Comparison of ENCODE assay signal across 8 mouse cellular contexts in genomic region chr1:42850663-42851397, GRCm38 (mm10). TPM values are rescaled to one million over a fixed set of nuclear protein-coding genes. Genes with fewer than 3 reads are reported as not detected.
DNase-seq lines count a peak whose midpoint lies in the region; ATAC-seq and TF ChIP-seq lines count a peak whose summit lies in the region.

Gene Mrps9 (plus strand): TSS chr1:42851233.

- TF ChIP-seq EP300 in liver, embryonic 14.5 days (IDR thresholded peaks at IDR 0.05; ENCODE audit: low read depth), result no peak
- no peak for TF ChIP-seq EP300 in stomach, postnatal 0 days (optimal IDR thresholded peaks at IDR 0.05)

- peak; percentile 100 for ATAC-seq in heart, embryonic 15.5 days (replicated peaks; ENCODE audit: insufficient number of reproducible peaks, insufficient read depth, low FRiP score, low read depth)
- peak; percentile 96 for ATAC-seq in liver, embryonic 14.5 days (ENCODE audit: insufficient read depth)
- ATAC-seq in neural tube, embryonic 11.5 days (ENCODE audit: insufficient read depth, low FRiP score, low TSS enrichment), result peak; percentile 98
- ATAC-seq in stomach, postnatal 0 days (ENCODE audit: low FRiP score, low TSS enrichment), result peak; percentile 100

- WGBS in forebrain, embryonic 10.5 days, result 1% methylated on average over 23 of the region's 23 CpGs
- WGBS in heart, embryonic 15.5 days, result 1% methylated on average over 23 of the region's 23 CpGs
- WGBS in liver, embryonic 14.5 days (ENCODE audit: insufficient replicate concordance), result under 1% methylated on average over 23 of the region's 23 CpGs
- WGBS in neural tube, embryonic 11.5 days, result 1% methylated on average over 23 of the region's 23 CpGs
- WGBS in stomach, postnatal 0 days, result under 1% methylated on average over 23 of the region's 23 CpGs

- H3K4me3 ChIP-seq in forebrain, embryonic 10.5 days, result peak within 1 kb of the TSS; percentile 93
- H3K4me3 ChIP-seq in heart, embryonic 15.5 days, result peak within 1 kb of the TSS; percentile 78
- peak within 1 kb of the TSS; percentile 74 to 82 for H3K4me3 ChIP-seq in liver, embryonic 14.5 days (ENCODE audit: insufficient read depth in 1 of 2, low read depth in 2 of 2, low read length in 2 of 2)
- H3K4me3 ChIP-seq in neural tube, embryonic 11.5 days (ENCODE audit: low read depth, low read length), result peak within 1 kb of the TSS; percentile 84
- peak within 1 kb of the TSS; percentile 98 for H3K4me3 ChIP-seq in stomach, postnatal 0 days (ENCODE audit: low read depth, low read length)

- H3K9ac ChIP-seq in heart, embryonic 15.5 days, result peak within 1 kb of the TSS; percentile 75
- peak within 1 kb of the TSS; percentile 74 for H3K9ac ChIP-seq in liver, embryonic 14.5 days (replicated peaks)
- peak within 1 kb of the TSS; percentile 73 for H3K9ac ChIP-seq in neural tube, embryonic 11.5 days (ENCODE audit: low read length)
- peak within 1 kb of the TSS; percentile 92 for H3K9ac ChIP-seq in stomach, postnatal 0 days (ENCODE audit: low read length)

- peak within 1 kb of the TSS; percentile 91 for H3K27ac ChIP-seq in forebrain, embryonic 10.5 days
- H3K27ac ChIP-seq in heart, embryonic 15.5 days, result peak within 1 kb of the TSS; percentile 65
- H3K27ac ChIP-seq in liver, embryonic 14.5 days, result no peak within 1 kb of the TSS
- no peak within 1 kb of the TSS for H3K27ac ChIP-seq in neural tube, embryonic 11.5 days (ENCODE audit: low read depth, low read length)
- peak within 1 kb of the TSS; percentile 84 for H3K27ac ChIP-seq in stomach, postnatal 0 days (replicated peaks)

- H3K9me3 ChIP-seq in forebrain, embryonic 10.5 days, result no peaks in the 10 kb centered on the region
- H3K9me3 ChIP-seq in heart, embryonic 15.5 days (replicated peaks), result no peaks in the 10 kb centered on the region
- H3K9me3 ChIP-seq in liver, embryonic 14.5 days (ENCODE audit: control insufficient read depth, low read length), result no peaks in the 10 kb centered on the region
- no peaks in the 10 kb centered on the region for H3K9me3 ChIP-seq in neural tube, embryonic 11.5 days (ENCODE audit: control insufficient read depth, low read length)
- H3K9me3 ChIP-seq in stomach, postnatal 0 days (ENCODE audit: control insufficient read depth, low read length), result no peaks in the 10 kb centered on the region

- no peak for TF ChIP-seq CTCF in liver, embryonic 14.5 days (IDR thresholded peaks at IDR 0.05; ENCODE audit: low read depth)
- peak; percentile 33; the same call in 1 of the 2 replicates for TF ChIP-seq CTCF in stomach, postnatal 0 days (IDR thresholded peaks at IDR 0.05; ENCODE audit: low read depth)

- peaks cover 17% of the 10 kb centered on the region for H3K4me1 ChIP-seq in forebrain, embryonic 10.5 days
- H3K4me1 ChIP-seq in heart, embryonic 15.5 days (replicated peaks), result peaks cover 10% of the 10 kb centered on the region
- peaks cover 8 to 11% of the 10 kb centered on the region in 2 experiments; a peak in 3 of 4 replicates for H3K4me1 ChIP-seq in liver, embryonic 14.5 days (replicated peaks; ENCODE audit: control insufficient read depth in 2 of 2, insufficient read depth in 2 of 2, low read length in 1 of 2)
- peaks cover 3% of the 10 kb centered on the region; the same call in 1 of the 2 replicates for H3K4me1 ChIP-seq in neural tube, embryonic 11.5 days (ENCODE audit: control insufficient read depth, insufficient read depth, low read length)
- no peaks in the 10 kb centered on the region; the same call in 1 of the 2 replicates for H3K4me1 ChIP-seq in stomach, postnatal 0 days (replicated peaks; ENCODE audit: control insufficient read depth, insufficient read depth)

- no peaks in the 10 kb centered on the region for H3K36me3 ChIP-seq in forebrain, embryonic 10.5 days (replicated peaks)
- no peaks in the 10 kb centered on the region for H3K36me3 ChIP-seq in heart, embryonic 15.5 days
- no peaks in the 10 kb centered on the region for H3K36me3 ChIP-seq in liver, embryonic 14.5 days (replicated peaks; ENCODE audit: control insufficient read depth, insufficient read depth, low read depth)
- H3K36me3 ChIP-seq in neural tube, embryonic 11.5 days (ENCODE audit: control insufficient read depth, insufficient read depth, low read length), result no peaks in the 10 kb centered on the region
- no peaks in the 10 kb centered on the region for H3K36me3 ChIP-seq in stomach, postnatal 0 days (ENCODE audit: control insufficient read depth, insufficient read depth, low read length)

- DNase-seq in CD8-positive naive resting alpha-beta T cell, adult 2 months (ENCODE audit: low read depth in 2 of 2, low spot score in 2 of 2), result peak; percentile 97
- peak; percentile 90 for DNase-seq in c-Kit-positive CD71-negative TER-119-negative erythroid progenitor cells, embryonic 14.5 days (ENCODE audit: low read depth)
- peak; percentile 96 for DNase-seq in forebrain, embryonic 10.5 days (ENCODE audit: extremely low spot score, low spot score)
- peak; percentile 97 to 98 for DNase-seq in kidney, postnatal 25 days
- DNase-seq in liver, embryonic 14.5 days (ENCODE audit: low read depth in 3 of 3, low spot score in 3 of 3), result peak; percentile 90 to 92 (median 92)
- peak; percentile 98 for DNase-seq in neural tube, embryonic 11.5 days (ENCODE audit: low spot score)
- peak; percentile 98 for DNase-seq in stomach, postnatal 0 days (ENCODE audit: low spot score)

- H3K27me3 ChIP-seq in forebrain, embryonic 10.5 days (ENCODE audit: poor library complexity, severe bottlenecking), result 0 out of 2 replicates have a peak, but pooled peaks cover 5% of the 10 kb centered on the region
- no peaks in the 10 kb centered on the region for H3K27me3 ChIP-seq in heart, embryonic 15.5 days
- H3K27me3 ChIP-seq in liver, embryonic 14.5 days (ENCODE audit: control insufficient read depth, insufficient read depth, low read length), result no peaks in the 10 kb centered on the region
- no peaks in the 10 kb centered on the region for H3K27me3 ChIP-seq in neural tube, embryonic 11.5 days (ENCODE audit: control insufficient read depth, insufficient read depth, low read length)
- no peaks in the 10 kb centered on the region for H3K27me3 ChIP-seq in stomach, postnatal 0 days (ENCODE audit: control insufficient read depth, insufficient read depth, low read length)

- H3K4me2 ChIP-seq in heart, embryonic 15.5 days, result peak within 1 kb of the TSS; percentile 67
- H3K4me2 ChIP-seq in liver, embryonic 14.5 days (ENCODE audit: low read depth), result peak within 1 kb of the TSS; percentile 85
- peak within 1 kb of the TSS; percentile 49 for H3K4me2 ChIP-seq in neural tube, embryonic 11.5 days (ENCODE audit: low read depth)
- peak within 1 kb of the TSS; percentile 63 for H3K4me2 ChIP-seq in stomach, postnatal 0 days (replicated peaks; ENCODE audit: low read depth)

RNA-seq across cellular contexts. Expression of gene Mrps9, which starts in this region (rescaled TPM):
- 60.2 and 63.6 TPM in 2 replicates for polyA plus RNA-seq in forebrain, embryonic 10.5 days (2016; fragmentation: Nextera tagmentation; extraction: Ambion mirVana)
- polyA plus RNA-seq in heart, embryonic 15.5 days (2015; fragmentation: Nextera tagmentation; extraction: Ambion mirVana), result 59.6 and 62.0 TPM in 2 replicates
- 13.4 and 22.0 TPM in 2 replicates for polyA plus RNA-seq in liver, embryonic 14.5 days (2012; rRNA removed)
- polyA plus RNA-seq in liver, embryonic 14.5 days (2014; fragmentation: Nextera tagmentation; extraction: Ambion mirVana), result 26.0 and 26.3 TPM in 2 replicates
- 54.9 and 58.4 TPM in 2 replicates for polyA plus RNA-seq in neural tube, embryonic 11.5 days (2014; fragmentation: Nextera tagmentation; extraction: Ambion mirVana)
- 33.1 and 36.2 TPM in 2 replicates for polyA plus RNA-seq in stomach, postnatal 0 days (2015; fragmentation: Nextera tagmentation; extraction: Ambion mirVana)

Comparison
In these comparisons a context has a peak if more than half of its experiments do, and no peak if none do; other contexts are left out.
1. H3K27ac ChIP-seq: peak in forebrain, embryonic 10.5 days (single experiment), heart, embryonic 15.5 days (single experiment) and stomach, postnatal 0 days (single experiment); none in liver, embryonic 14.5 days (single experiment) and neural tube, embryonic 11.5 days (single experiment).
2. Peak in every context shown above with its lines, with median percentiles within 50 percentile points of each other: DNase-seq, H3K4me3 ChIP-seq, ATAC-seq, H3K4me2 ChIP-seq and H3K9ac ChIP-seq.